Mouse (Mus musculus): ENCODE data around the gene P2rx1. TPM values are rescaled to one million over a fixed set of nuclear protein-coding genes. Genes with fewer than 3 reads are reported as not detected.

Gene P2rx1
- polyA plus RNA-seq, 1 experiment from 2014 or later: 0.41 TPM

DNA sequence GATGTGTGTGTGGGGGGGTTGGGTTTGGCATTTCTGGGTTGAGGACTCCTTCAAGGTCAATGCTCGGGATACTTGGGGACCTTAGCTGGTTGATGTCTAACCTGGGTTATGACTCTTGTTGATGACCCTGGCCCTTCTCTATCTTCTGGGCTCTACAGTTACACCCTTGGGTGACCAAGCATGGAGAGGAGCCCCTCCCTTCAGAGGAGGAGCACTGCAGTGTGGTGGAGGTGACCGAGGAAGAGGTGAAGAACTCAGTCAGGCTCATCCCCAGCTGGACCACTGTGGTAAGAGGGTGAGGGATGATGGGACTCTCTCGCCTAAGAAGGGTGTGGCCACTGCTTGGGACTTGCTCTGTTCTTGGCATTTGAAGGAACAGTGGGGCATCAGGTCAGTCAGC lies 38.8 kb downstream of the P2rx1 start:
- Histone ChIP-seq H3K4me3 (replicated peaks; ENCODE audit: low read depth, low read length) (no peak overlapping the region), H3K4me2 (ENCODE audit: low read length) (no peak overlapping the region), H3K4me1 (ENCODE audit: control insufficient read depth, insufficient read depth, low read length) (no peaks in the 10 kb centered on the region), H3K9ac (replicated peaks; ENCODE audit: low read length) (no peak overlapping the region), H3K36me3 (ENCODE audit: control insufficient read depth, insufficient read depth, low read length) (peaks cover 26% of the 10 kb centered on the region), H3K27ac (replicated peaks; ENCODE audit: low read depth, low read length) (no peak overlapping the region), H3K27me3 (ENCODE audit: control insufficient read depth, insufficient read depth, low read length) (no peaks in the 10 kb centered on the region), H3K9me3 (ENCODE audit: control insufficient read depth, low read length) (no peaks in the 10 kb centered on the region)
- ATAC-seq (ENCODE audit: low FRiP score, low TSS enrichment): no peak
- no peak for DNase-seq
- 85% methylated on average over 3 of the region's 3 CpGs for WGBS

DNA sequence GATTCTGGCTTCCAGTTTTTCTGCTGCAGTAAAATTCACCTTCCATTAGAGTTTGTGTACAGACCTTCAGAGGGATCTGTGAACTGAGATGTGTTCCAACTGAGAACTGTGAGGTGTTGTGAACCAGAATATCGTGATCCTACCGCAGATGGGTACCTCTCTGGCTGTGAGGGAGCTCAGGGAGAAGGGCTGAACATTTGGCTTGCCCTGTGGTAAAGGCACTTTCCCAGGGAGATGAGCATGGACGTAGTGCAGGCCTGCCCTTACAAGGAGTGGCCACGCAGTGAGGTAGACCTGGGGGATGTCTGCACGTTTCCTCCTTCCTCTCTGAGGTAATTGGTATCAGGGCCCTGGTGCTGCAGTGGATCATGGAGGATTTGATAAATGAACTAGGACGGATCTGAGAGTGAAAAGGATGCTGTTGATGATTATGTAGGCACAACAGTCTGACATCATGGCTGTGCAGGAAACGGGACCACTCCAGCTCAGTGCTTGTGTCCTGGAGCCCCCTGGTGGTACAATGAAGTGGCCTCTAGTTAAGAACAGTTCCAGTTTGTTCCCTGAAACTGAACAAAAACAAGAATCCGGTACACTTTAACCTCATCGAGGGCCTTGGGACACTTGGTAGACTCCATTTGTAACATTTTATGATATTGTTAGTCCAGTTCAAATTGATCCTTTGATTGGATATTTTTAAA lies 40.3 kb downstream of the P2rx1 start:
- no peaks in the 10 kb centered on the region for H3K27me3 ChIP-seq (ENCODE audit: control insufficient read depth, insufficient read depth, low read length)
- no peaks in the 10 kb centered on the region for H3K9me3 ChIP-seq (ENCODE audit: control insufficient read depth, low read length)
- WGBS: 60% methylated on average over 9 of the region's 9 CpGs
- no peak overlapping the region for H3K4me2 ChIP-seq (ENCODE audit: low read length)
- ATAC-seq (ENCODE audit: low FRiP score, low TSS enrichment) (no peak; the same call in 1 of the 2 replicates), DNase-seq (peak; percentile 87)
- peaks cover 23% of the 10 kb centered on the region for H3K36me3 ChIP-seq (ENCODE audit: control insufficient read depth, insufficient read depth, low read length)
- no peak overlapping the region for H3K4me3 ChIP-seq (replicated peaks; ENCODE audit: low read depth, low read length)
- no peak overlapping the region for H3K27ac ChIP-seq (replicated peaks; ENCODE audit: low read depth, low read length)
- no peak overlapping the region for H3K9ac ChIP-seq (replicated peaks; ENCODE audit: low read length)
- no peaks in the 10 kb centered on the region for H3K4me1 ChIP-seq (ENCODE audit: control insufficient read depth, insufficient read depth, low read length)

DNA sequence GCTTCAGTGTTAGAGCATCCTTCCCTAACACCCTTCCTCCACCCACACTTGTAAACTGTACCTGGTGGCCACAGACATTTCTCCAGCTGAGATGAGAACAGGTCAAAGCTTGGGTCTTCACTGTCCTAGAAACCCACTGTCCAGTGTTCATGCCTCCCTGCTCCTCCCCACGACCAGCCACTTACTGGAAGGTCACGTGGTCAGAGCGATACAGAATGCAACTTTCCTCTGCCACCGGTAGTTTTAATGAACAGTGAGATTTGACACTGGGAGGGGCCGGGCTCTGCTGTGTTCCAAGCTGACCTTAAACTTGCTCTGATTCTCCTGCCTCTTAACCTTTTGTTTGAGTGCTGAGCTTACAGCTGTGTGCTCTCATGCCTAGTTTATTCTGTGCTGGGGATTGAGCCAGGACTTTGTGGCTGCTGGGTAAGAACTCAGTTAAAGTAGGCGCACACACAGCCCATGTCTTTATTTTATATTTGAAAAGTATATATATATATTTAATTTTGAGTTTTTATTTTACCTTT lies 45.4 kb downstream of the P2rx1 start:
- Histone ChIP-seq H3K27me3 (ENCODE audit: control insufficient read depth, insufficient read depth, low read length) (no peaks in the 10 kb centered on the region), H3K4me1 (ENCODE audit: control insufficient read depth, insufficient read depth, low read length) (peaks cover 6% of the 10 kb centered on the region), H3K9me3 (ENCODE audit: control insufficient read depth, low read length) (no peaks in the 10 kb centered on the region), H3K9ac (replicated peaks; ENCODE audit: low read length) (no peak overlapping the region), H3K27ac (replicated peaks; ENCODE audit: low read depth, low read length) (no peak overlapping the region), H3K4me3 (replicated peaks; ENCODE audit: low read depth, low read length) (no peak overlapping the region), H3K36me3 (ENCODE audit: control insufficient read depth, insufficient read depth, low read length) (0 out of 2 replicates have a peak, but pooled peaks cover 3% of the 10 kb centered on the region), H3K4me2 (ENCODE audit: low read length) (no peak overlapping the region)
- no peak for DNase-seq
- WGBS: 71% methylated on average over 6 of the region's 6 CpGs
- ATAC-seq (ENCODE audit: low FRiP score, low TSS enrichment): no peak

DNA sequence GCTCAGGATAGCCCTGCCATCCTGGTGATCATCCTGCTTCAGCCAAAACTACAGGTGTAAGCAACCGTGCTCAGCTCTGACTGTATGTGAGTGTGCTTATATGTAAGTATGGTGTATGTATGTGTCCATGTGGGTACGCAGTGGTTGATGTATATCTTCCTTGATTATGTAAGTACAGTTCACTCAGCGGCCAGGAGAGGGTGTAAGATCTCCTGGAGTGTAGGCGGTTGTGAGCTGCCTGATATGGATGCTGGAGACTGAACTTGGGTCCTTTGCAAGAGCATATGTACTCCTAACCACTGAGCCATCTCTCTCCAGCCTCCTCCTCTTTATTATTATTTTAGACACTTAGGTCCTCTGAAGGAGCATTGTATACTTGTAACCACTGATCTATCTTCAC lies 45.9 kb downstream of the P2rx1 start:
- Histone ChIP-seq H3K36me3 (ENCODE audit: control insufficient read depth, insufficient read depth, low read length) (0 out of 2 replicates have a peak, but pooled peaks cover 3% of the 10 kb centered on the region), H3K9ac (replicated peaks; ENCODE audit: low read length) (no peak overlapping the region), H3K9me3 (ENCODE audit: control insufficient read depth, low read length) (no peaks in the 10 kb centered on the region), H3K27ac (replicated peaks; ENCODE audit: low read depth, low read length) (no peak overlapping the region), H3K27me3 (ENCODE audit: control insufficient read depth, insufficient read depth, low read length) (no peaks in the 10 kb centered on the region), H3K4me2 (ENCODE audit: low read length) (no peak overlapping the region), H3K4me3 (replicated peaks; ENCODE audit: low read depth, low read length) (no peak overlapping the region), H3K4me1 (ENCODE audit: control insufficient read depth, insufficient read depth, low read length) (peaks cover 6% of the 10 kb centered on the region)
- WGBS: 65% methylated on average over 4 of the region's 4 CpGs
- ATAC-seq (ENCODE audit: low FRiP score, low TSS enrichment) (no peak), DNase-seq (no peak)

DNA sequence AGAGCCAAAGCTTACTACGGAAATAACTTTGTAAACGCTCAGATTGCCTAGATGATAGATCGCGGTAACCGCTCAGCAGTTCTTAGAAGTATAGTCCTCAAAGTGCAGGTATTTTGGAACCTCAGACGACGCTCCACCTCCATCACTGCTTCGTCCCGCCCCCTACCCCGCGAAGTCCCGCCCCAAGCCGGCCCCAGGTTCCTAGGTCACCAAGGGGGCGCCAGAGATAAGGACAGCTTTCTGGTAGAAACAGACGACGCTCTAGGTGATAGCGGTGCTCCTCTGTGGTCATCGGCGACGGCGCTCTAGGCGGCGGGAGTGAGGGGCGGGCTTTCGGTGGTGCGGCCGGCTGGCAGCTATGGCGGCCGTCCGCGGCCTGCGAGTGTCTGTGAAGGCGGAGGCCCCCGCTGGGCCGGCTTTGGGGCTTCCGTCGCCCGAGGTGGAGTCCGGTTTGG lies 48.7 kb downstream of the P2rx1 start, which contains the start of gene Ncbp3:
Gene Ncbp3 (plus strand): TSS at position 242 of the 455 bp plus-strand sequence.
- ATAC-seq (ENCODE audit: low FRiP score, low TSS enrichment): peak; percentile 92
- Histone ChIP-seq H3K4me1 (ENCODE audit: control insufficient read depth, insufficient read depth, low read length) (peaks cover 6% of the 10 kb centered on the region), H3K4me2 (ENCODE audit: low read length) (peak within 1 kb of the TSS; percentile 77), H3K9ac (replicated peaks; ENCODE audit: low read length) (peak within 1 kb of the TSS; percentile 90), H3K27me3 (ENCODE audit: control insufficient read depth, insufficient read depth, low read length) (no peaks in the 10 kb centered on the region), H3K36me3 (ENCODE audit: control insufficient read depth, insufficient read depth, low read length) (peaks cover 22% of the 10 kb centered on the region), H3K27ac (replicated peaks; ENCODE audit: low read depth, low read length) (peak within 1 kb of the TSS; percentile 92), H3K9me3 (ENCODE audit: control insufficient read depth, low read length) (no peaks in the 10 kb centered on the region), H3K4me3 (replicated peaks; ENCODE audit: low read depth, low read length) (peak within 1 kb of the TSS; percentile 89)
- DNase-seq: peak; percentile 98
- under 1% methylated on average over 39 of the region's 39 CpGs for whole genome bisulfite sequencing

DNA sequence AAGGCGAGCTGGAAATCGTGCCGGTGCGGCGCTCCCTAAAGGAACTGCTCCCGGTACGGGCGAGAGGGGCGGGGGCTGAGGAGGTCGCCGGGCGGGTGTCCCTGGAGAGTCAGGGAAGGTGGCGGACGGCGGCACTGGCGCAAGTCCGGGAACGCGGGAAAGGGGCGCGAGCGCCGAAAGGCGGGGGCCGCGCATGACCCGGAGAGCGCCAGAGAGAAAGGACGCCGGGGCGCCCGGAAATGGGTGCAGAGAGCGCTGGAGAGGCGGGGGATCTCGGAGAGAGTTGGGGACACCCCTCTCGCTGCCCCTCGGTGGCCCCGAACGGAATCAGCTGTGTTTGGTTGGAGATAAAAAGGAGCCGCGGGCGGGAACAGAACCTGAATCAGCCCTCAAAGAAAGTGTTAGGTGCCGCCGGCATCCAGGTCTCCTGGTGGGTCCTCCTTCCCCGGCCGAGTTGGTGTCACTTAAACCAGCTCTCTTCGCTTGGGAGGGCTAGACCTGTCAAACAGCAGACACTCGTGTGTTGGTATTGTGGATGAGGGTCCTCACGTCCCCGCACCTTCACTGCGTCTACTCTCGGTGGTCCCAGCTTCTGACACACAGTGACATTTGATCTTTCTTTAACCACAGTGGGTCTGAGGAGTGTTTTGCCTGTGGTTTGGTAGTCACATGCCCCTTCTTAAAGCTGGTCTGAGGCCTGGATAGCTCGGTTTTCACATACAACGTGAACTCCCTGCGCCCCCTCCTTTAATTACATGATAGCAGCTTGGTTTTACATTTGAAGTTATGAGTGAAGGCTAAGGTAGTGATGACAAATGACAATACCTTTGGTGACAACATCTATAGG lies 49.4 kb downstream of the P2rx1 start:
- Histone ChIP-seq H3K4me3 (replicated peaks; ENCODE audit: low read depth, low read length) (peak overlapping the region; percentile 89), H3K4me2 (ENCODE audit: low read length) (peak overlapping the region; percentile 77), H3K9ac (replicated peaks; ENCODE audit: low read length) (peak overlapping the region; percentile 90), H3K4me1 (ENCODE audit: control insufficient read depth, insufficient read depth, low read length) (peaks cover 6% of the 10 kb centered on the region), H3K27ac (replicated peaks; ENCODE audit: low read depth, low read length) (peak overlapping the region; percentile 92), H3K36me3 (ENCODE audit: control insufficient read depth, insufficient read depth, low read length) (peaks cover 29% of the 10 kb centered on the region), H3K9me3 (ENCODE audit: control insufficient read depth, low read length) (no peaks in the 10 kb centered on the region), H3K27me3 (ENCODE audit: control insufficient read depth, insufficient read depth, low read length) (no peaks in the 10 kb centered on the region)
- ATAC-seq (ENCODE audit: low FRiP score, low TSS enrichment) (peak; percentile 73), DNase-seq (no peak)
- WGBS: 1% methylated on average over 55 of the region's 55 CpGs

DNA sequence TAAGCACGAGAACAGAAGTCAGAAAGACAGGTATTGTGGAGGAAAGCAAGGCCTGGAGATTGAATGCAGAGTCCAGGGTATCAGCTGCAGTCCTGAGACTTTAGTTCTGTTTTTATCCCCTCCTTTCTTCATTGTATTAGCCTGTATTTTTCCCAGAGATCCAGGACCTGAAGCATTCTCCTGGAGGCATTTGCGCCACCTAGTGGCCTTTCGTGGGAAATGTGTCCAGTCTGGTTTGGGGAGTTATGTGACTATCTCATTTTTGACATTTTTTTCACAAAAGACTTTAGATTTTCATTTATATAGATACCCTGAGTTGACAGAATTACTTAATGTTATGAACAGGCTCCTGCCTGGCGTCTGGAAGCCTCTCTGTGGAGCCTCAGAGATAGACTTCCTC lies 50.4 kb downstream of the P2rx1 start:
- DNase-seq (peak; percentile 94), ATAC-seq (ENCODE audit: low FRiP score, low TSS enrichment) (no peak)
- H3K4me1 ChIP-seq (ENCODE audit: control insufficient read depth, insufficient read depth, low read length): peaks cover 6% of the 10 kb centered on the region
- H3K4me2 ChIP-seq (ENCODE audit: low read length): peak overlapping the region; percentile 77
- H3K9ac ChIP-seq (replicated peaks; ENCODE audit: low read length): peak overlapping the region; percentile 23; the same call in 1 of the 2 replicates
- H3K27ac ChIP-seq (replicated peaks; ENCODE audit: low read depth, low read length): no peak overlapping the region; the same call in 1 of the 2 replicates
- 3% methylated on average over 4 of the region's 4 CpGs for WGBS
- peaks cover 40% of the 10 kb centered on the region for H3K36me3 ChIP-seq (ENCODE audit: control insufficient read depth, insufficient read depth, low read length)
- peak overlapping the region; percentile 89 for H3K4me3 ChIP-seq (replicated peaks; ENCODE audit: low read depth, low read length)
- H3K27me3 ChIP-seq (ENCODE audit: control insufficient read depth, insufficient read depth, low read length): no peaks in the 10 kb centered on the region
- no peaks in the 10 kb centered on the region for H3K9me3 ChIP-seq (ENCODE audit: control insufficient read depth, low read length)

DNA sequence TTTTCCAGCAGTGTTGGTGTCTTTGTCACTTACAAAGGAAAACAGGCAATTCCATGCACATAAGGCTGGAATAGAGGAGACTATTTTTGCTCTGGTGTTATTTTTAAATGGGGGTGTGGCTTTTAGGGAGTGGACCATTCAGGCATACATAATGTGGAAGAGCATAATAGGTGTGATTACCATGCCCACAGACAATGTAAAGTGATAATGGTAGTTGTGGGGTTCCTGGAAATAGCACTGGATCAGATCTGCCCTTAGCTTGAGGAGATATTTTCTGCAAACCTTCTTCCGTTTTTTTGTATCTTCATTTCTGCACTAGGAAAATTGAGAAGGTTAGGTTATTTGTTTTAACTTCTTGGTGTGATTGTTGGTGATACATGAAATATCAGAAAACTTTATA lies 53.9 kb downstream of the P2rx1 start:
- 95% methylated on average over 1 of the region's 1 CpGs for WGBS
- H3K9ac ChIP-seq (replicated peaks; ENCODE audit: low read length): no peak overlapping the region
- H3K4me3 ChIP-seq (replicated peaks; ENCODE audit: low read depth, low read length): no peak overlapping the region
- ATAC-seq (ENCODE audit: low FRiP score, low TSS enrichment): no peak
- no peaks in the 10 kb centered on the region for H3K9me3 ChIP-seq (ENCODE audit: control insufficient read depth, low read length)
- no peaks in the 10 kb centered on the region for H3K27me3 ChIP-seq (ENCODE audit: control insufficient read depth, insufficient read depth, low read length)
- H3K4me2 ChIP-seq (ENCODE audit: low read length): no peak overlapping the region
- peaks cover 72% of the 10 kb centered on the region for H3K36me3 ChIP-seq (ENCODE audit: control insufficient read depth, insufficient read depth, low read length)
- H3K4me1 ChIP-seq (ENCODE audit: control insufficient read depth, insufficient read depth, low read length): peaks cover 6% of the 10 kb centered on the region
- no peak overlapping the region for H3K27ac ChIP-seq (replicated peaks; ENCODE audit: low read depth, low read length)
- DNase-seq: no peak

Data from midbrain, embryonic 14.5 days (tissue).